Mouse (Mus musculus): Measurements from ENCODE around the gene Zfp366. TPM values are rescaled to one million over a fixed set of nuclear protein-coding genes. Genes with fewer than 3 reads are reported as not detected.

Zfp366 gene
- polyA plus RNA-seq, 1 experiment from 2014 or later = 0.53 TPM

GRCm38 (mm10) chr13:99233956-99234355 lies 49.3 kb downstream of the Zfp366 start:
- no peak overlapping the region for H3K9ac ChIP-seq (ENCODE audit: low read length)
- DNase-seq (ENCODE audit: low spot score) = no peak
- WGBS = 58% methylated on average over 10 of the region's 10 CpGs
- H3K27me3 ChIP-seq (ENCODE audit: control insufficient read depth, insufficient read depth, low read length) = no peaks in the 10 kb centered on the region
- no peak overlapping the region for H3K4me2 ChIP-seq (ENCODE audit: low read depth, severe bottlenecking)
- H3K27ac ChIP-seq (replicated peaks; ENCODE audit: low read depth, low read length) = no peak overlapping the region
- no peak overlapping the region for H3K4me3 ChIP-seq (ENCODE audit: low read depth, low read length)
- peaks cover 6% of the 10 kb centered on the region for H3K4me1 ChIP-seq (ENCODE audit: control insufficient read depth, insufficient read depth, low read length)
- no peak for ATAC-seq (ENCODE audit: insufficient number of reproducible peaks, low FRiP score, low TSS enrichment, low read depth)
- H3K36me3 ChIP-seq (ENCODE audit: control insufficient read depth, insufficient read depth, low read length) = no peaks in the 10 kb centered on the region
- no peaks in the 10 kb centered on the region for H3K9me3 ChIP-seq (ENCODE audit: control insufficient read depth, low read length)

- ATAC-seq (ENCODE audit: insufficient number of reproducible peaks, low FRiP score, low TSS enrichment, low read depth) = no peak
These were observed 51.0 kb downstream of the Zfp366 start for GRCm38 (mm10) chr13:99235428-99236210.

GRCm38 (mm10) chr13:99236222-99236621 lies 51.6 kb downstream of the Zfp366 start:
- Histone ChIP-seq H3K36me3 (ENCODE audit: control insufficient read depth, insufficient read depth, low read length) (no peaks in the 10 kb centered on the region), H3K4me1 (ENCODE audit: control insufficient read depth, insufficient read depth, low read length) (peaks cover 19% of the 10 kb centered on the region), H3K9me3 (ENCODE audit: control insufficient read depth, low read length) (no peaks in the 10 kb centered on the region), H3K9ac (ENCODE audit: low read length) (no peak overlapping the region), H3K4me2 (ENCODE audit: low read depth, severe bottlenecking) (no peak overlapping the region), H3K27ac (replicated peaks; ENCODE audit: low read depth, low read length) (no peak overlapping the region), H3K27me3 (ENCODE audit: control insufficient read depth, insufficient read depth, low read length) (no peaks in the 10 kb centered on the region), H3K4me3 (ENCODE audit: low read depth, low read length) (no peak overlapping the region)
- DNase-seq (ENCODE audit: low spot score) (no peak), ATAC-seq (ENCODE audit: insufficient number of reproducible peaks, low FRiP score, low TSS enrichment, low read depth) (no peak)
- 72% methylated on average over 2 of the region's 2 CpGs for WGBS

More at GRCm38 (mm10) chr13:99235428-99236210, 51.0 kb downstream of the Zfp366 start:
- Histone ChIP-seq H3K4me3 (ENCODE audit: low read depth, low read length) (no peak overlapping the region), H3K4me1 (ENCODE audit: control insufficient read depth, insufficient read depth, low read length) (peaks cover 19% of the 10 kb centered on the region), H3K9ac (ENCODE audit: low read length) (no peak overlapping the region), H3K27me3 (ENCODE audit: control insufficient read depth, insufficient read depth, low read length) (no peaks in the 10 kb centered on the region), H3K36me3 (ENCODE audit: control insufficient read depth, insufficient read depth, low read length) (no peaks in the 10 kb centered on the region), H3K27ac (replicated peaks; ENCODE audit: low read depth, low read length) (no peak overlapping the region), H3K4me2 (ENCODE audit: low read depth, severe bottlenecking) (no peak overlapping the region), H3K9me3 (ENCODE audit: control insufficient read depth, low read length) (no peaks in the 10 kb centered on the region)
- DNase-seq (ENCODE audit: low spot score) = no peak
- 68% methylated on average over 20 of the region's 20 CpGs for WGBS

DNA sequence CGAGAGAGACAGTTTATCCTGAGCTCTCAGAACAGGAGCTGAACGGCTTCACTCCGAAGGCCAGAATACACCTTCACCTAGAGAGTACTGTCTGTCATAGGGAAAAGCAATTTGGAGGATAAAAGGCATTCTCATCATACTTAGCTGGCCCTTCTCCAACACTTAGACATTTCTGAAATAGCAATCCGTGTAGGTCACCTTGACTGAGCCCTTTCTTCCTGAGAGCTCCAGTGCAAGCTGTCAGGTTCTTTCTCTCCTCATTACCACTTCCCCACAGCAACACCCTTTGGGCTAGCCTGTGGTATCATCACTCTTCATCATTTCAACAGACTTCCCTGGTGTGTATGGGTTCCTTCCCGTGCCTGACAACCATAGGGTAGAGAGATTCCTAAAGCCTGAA lies 52.5 kb downstream of the Zfp366 start:
- no peak overlapping the region for H3K27ac ChIP-seq (replicated peaks; ENCODE audit: low read depth, low read length)
- DNase-seq (ENCODE audit: low spot score) = no peak
- 87% methylated on average over 5 of the region's 5 CpGs for WGBS

DNA sequence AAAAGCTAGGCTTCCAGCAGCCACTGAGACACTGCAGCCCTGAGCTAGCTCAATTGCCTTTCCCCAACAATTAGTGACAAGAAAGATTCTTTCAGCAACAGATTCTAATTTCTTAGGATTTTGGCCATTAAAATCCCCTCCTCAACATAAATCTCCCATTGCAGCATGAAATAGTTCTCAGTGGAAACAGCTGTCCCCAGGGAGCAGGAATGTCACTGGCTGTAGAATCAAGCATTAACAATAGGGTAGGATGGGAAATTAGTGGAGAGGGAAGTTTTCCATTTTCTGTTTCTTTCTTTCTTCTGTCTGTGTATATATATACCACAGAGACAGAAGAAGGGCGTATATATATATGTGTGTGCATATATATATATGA lies 53.2 kb downstream of the Zfp366 start:
- Histone ChIP-seq H3K4me3 (ENCODE audit: low read depth, low read length) (no peak overlapping the region), H3K27ac (replicated peaks; ENCODE audit: low read depth, low read length) (no peak overlapping the region), H3K4me2 (ENCODE audit: low read depth, severe bottlenecking) (no peak overlapping the region), H3K36me3 (ENCODE audit: control insufficient read depth, insufficient read depth, low read length) (no peaks in the 10 kb centered on the region), H3K9me3 (ENCODE audit: control insufficient read depth, low read length) (no peaks in the 10 kb centered on the region), H3K9ac (ENCODE audit: low read length) (no peak overlapping the region), H3K27me3 (ENCODE audit: control insufficient read depth, insufficient read depth, low read length) (no peaks in the 10 kb centered on the region), H3K4me1 (ENCODE audit: control insufficient read depth, insufficient read depth, low read length) (peaks cover 19% of the 10 kb centered on the region)
- DNase-seq (ENCODE audit: low spot score) = no peak
- ATAC-seq (ENCODE audit: insufficient number of reproducible peaks, low FRiP score, low TSS enrichment, low read depth) = no peak
- WGBS = 88% methylated on average over 1 of the region's 1 CpGs

More for the DNA sequence above, 52.5 kb downstream of the Zfp366 start:
- Histone ChIP-seq H3K9ac (ENCODE audit: low read length) (no peak overlapping the region), H3K27me3 (ENCODE audit: control insufficient read depth, insufficient read depth, low read length) (no peaks in the 10 kb centered on the region), H3K4me2 (ENCODE audit: low read depth, severe bottlenecking) (no peak overlapping the region), H3K9me3 (ENCODE audit: control insufficient read depth, low read length) (no peaks in the 10 kb centered on the region), H3K36me3 (ENCODE audit: control insufficient read depth, insufficient read depth, low read length) (no peaks in the 10 kb centered on the region), H3K4me3 (ENCODE audit: low read depth, low read length) (no peak overlapping the region), H3K4me1 (ENCODE audit: control insufficient read depth, insufficient read depth, low read length) (peaks cover 19% of the 10 kb centered on the region)
- ATAC-seq (ENCODE audit: insufficient number of reproducible peaks, low FRiP score, low TSS enrichment, low read depth) = no peak

DNA sequence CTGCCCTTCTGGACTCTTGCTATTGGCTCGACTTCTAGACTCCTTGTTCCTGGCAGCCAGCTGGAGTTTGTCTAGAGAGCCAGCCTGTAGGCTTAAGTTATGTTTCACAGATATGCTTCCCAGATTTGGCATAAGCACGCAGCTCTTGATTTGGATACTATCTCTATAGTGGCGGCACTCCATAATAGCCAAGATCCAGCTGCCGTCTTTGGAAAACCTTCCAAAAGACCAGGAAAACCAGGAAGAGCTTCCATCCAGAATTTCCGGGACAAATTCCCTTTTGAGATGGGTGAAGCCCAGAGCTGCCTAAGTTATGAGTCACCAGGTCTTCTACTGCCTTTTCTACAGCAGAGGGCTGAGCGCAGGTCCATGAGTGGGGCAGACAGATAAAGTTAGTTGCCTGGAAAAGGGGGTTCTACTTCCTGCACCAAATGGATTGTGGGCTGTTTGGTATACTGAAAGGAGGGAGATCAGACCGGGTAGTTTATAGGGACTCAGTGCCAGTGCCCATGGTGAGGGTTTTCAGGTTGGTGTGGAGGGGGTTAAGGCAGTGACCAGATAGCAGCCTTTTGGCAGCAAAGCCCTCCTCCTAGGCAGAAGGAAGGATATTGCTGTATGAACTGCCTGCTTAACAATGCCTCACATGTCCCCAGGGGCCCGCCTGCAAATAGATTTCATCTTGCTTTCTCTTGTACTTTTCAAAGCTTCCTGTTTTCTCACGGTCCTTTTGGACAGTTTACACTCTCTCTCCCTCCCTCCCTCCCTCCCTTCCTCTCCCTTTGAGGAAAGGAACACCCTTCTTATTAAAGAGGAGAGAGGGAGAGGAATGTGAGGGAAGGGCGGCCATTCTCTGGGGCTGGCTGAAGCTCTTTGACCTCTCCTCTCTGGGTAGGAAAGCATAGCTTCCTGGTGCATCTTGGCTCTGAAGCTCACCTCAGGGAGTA lies 53.9 kb downstream of the Zfp366 start:
- DNase-seq (ENCODE audit: low spot score) (no peak), ATAC-seq (ENCODE audit: insufficient number of reproducible peaks, low FRiP score, low TSS enrichment, low read depth) (no peak)
- Histone ChIP-seq H3K9ac (ENCODE audit: low read length) (no peak overlapping the region), H3K4me3 (ENCODE audit: low read depth, low read length) (no peak overlapping the region), H3K4me1 (ENCODE audit: control insufficient read depth, insufficient read depth, low read length) (peaks cover 19% of the 10 kb centered on the region), H3K36me3 (ENCODE audit: control insufficient read depth, insufficient read depth, low read length) (no peaks in the 10 kb centered on the region), H3K27ac (replicated peaks; ENCODE audit: low read depth, low read length) (no peak overlapping the region), H3K9me3 (ENCODE audit: control insufficient read depth, low read length) (no peaks in the 10 kb centered on the region), H3K27me3 (ENCODE audit: control insufficient read depth, insufficient read depth, low read length) (no peaks in the 10 kb centered on the region), H3K4me2 (ENCODE audit: low read depth, severe bottlenecking) (no peak overlapping the region)
- WGBS = 61% methylated on average over 10 of the region's 10 CpGs

DNA sequence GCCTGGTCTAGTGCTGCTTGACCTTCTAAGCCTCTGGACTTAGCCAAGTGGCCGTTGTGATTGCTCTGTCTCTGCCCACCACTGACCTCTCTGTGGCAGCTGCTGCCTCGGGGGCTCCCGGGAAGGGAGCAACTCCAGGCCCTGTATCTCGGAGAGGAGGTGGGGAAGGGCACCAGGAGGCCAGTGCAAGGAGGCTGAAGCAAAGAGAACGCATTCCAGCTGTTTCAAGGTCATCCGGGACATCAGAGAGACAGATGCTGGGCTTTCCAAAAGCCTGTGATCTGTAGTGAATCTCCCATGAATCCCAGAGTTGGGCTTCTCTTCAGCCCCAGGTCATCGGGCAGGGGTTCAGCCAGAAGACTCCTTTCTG lies 54.5 kb downstream of the Zfp366 start:
- no peak overlapping the region for H3K4me3 ChIP-seq (ENCODE audit: low read depth, low read length)
- no peaks in the 10 kb centered on the region for H3K36me3 ChIP-seq (ENCODE audit: control insufficient read depth, insufficient read depth, low read length)
- H3K9me3 ChIP-seq (ENCODE audit: control insufficient read depth, low read length) = no peaks in the 10 kb centered on the region
- H3K4me2 ChIP-seq (ENCODE audit: low read depth, severe bottlenecking) = no peak overlapping the region
- DNase-seq (ENCODE audit: low spot score) = no peak
- H3K27me3 ChIP-seq (ENCODE audit: control insufficient read depth, insufficient read depth, low read length) = no peaks in the 10 kb centered on the region
- H3K27ac ChIP-seq (replicated peaks; ENCODE audit: low read depth, low read length) = no peak overlapping the region
- 7% methylated on average over 7 of the region's 7 CpGs for WGBS
- H3K9ac ChIP-seq (ENCODE audit: low read length) = no peak overlapping the region
- 0 out of 2 replicates have a peak, but pooled peaks have one; percentile 39 for ATAC-seq (ENCODE audit: insufficient number of reproducible peaks, low FRiP score, low TSS enrichment, low read depth)
- H3K4me1 ChIP-seq (ENCODE audit: control insufficient read depth, insufficient read depth, low read length) = peaks cover 19% of the 10 kb centered on the region

- ATAC-seq (ENCODE audit: insufficient number of reproducible peaks, low FRiP score, low TSS enrichment, low read depth) (no peak), DNase-seq (ENCODE audit: low spot score) (no peak)
- Histone ChIP-seq H3K4me3 (ENCODE audit: low read depth, low read length) (no peak overlapping the region), H3K36me3 (ENCODE audit: control insufficient read depth, insufficient read depth, low read length) (no peaks in the 10 kb centered on the region), H3K9me3 (ENCODE audit: control insufficient read depth, low read length) (no peaks in the 10 kb centered on the region), H3K9ac (ENCODE audit: low read length) (no peak overlapping the region), H3K27ac (replicated peaks; ENCODE audit: low read depth, low read length) (no peak overlapping the region), H3K4me2 (ENCODE audit: low read depth, severe bottlenecking) (no peak overlapping the region), H3K4me1 (ENCODE audit: control insufficient read depth, insufficient read depth, low read length) (peaks cover 19% of the 10 kb centered on the region), H3K27me3 (ENCODE audit: control insufficient read depth, insufficient read depth, low read length) (no peaks in the 10 kb centered on the region)
- 22% methylated on average over 6 of the region's 6 CpGs for WGBS
These were observed 55.1 kb downstream of the Zfp366 start for GRCm38 (mm10) chr13:99239741-99240140.

All from limb, embryonic 11.5 days (tissue).